Mouse (Mus musculus): ENCODE results near the gene Olfr1221. TPM values are rescaled to one million over a fixed set of nuclear protein-coding genes. Genes with fewer than 3 reads are reported as not detected.
"Not testable (repeated sequence)": the region's sequence is repeated elsewhere in the genome, so short reads cannot be mapped to it uniquely, and the experiment has no call there.

Olfr1221 gene
- not detected for total RNA-seq (2021)
- long read RNA-seq, experiment 1: 0 reads
- long read RNA-seq, experiment 2: 0 reads

GRCm38 (mm10) chr2:89117183-89117582 is at the start of gene Olfr1221:
Olfr1221 (minus strand) TSS chr2:89117283.
- DNase-seq (ENCODE audit: low spot score): no peak

GRCm38 (mm10) chr2:89164711-89165110 is 47.6 kb upstream of the Olfr1221 start:
- DNase-seq (ENCODE audit: low spot score): not testable (repeated sequence)

- DNase-seq (ENCODE audit: low spot score): not testable (repeated sequence)
Measured at GRCm38 (mm10) chr2:89163991-89164390, 46.9 kb upstream of the Olfr1221 start, which contains the start of gene Olfr1224-ps1. Olfr1224-ps1 (minus strand) TSS chr2:89164091.

GRCm38 (mm10) chr2:89151460-89151859 is 34.4 kb upstream of the Olfr1221 start, which contains the start of gene Olfr1223:
Olfr1223 (minus strand) TSS chr2:89151560.
- DNase-seq (ENCODE audit: low spot score): no peak

- DNase-seq (ENCODE audit: low spot score): no peak
Measured at GRCm38 (mm10) chr2:89132954-89133353, 15.9 kb upstream of the Olfr1221 start, which contains the start of gene Olfr1222. Olfr1222 (minus strand) TSS chr2:89133054.

GRCm38 (mm10) chr2:89106735-89107134 is 10.3 kb downstream of the Olfr1221 start, which contains the start of gene Olfr1220:
Olfr1220 (minus strand) TSS chr2:89106835.
- DNase-seq (ENCODE audit: low spot score): no peak

- no peak for DNase-seq (ENCODE audit: low spot score)
Measured at GRCm38 (mm10) chr2:89105651-89106050, 11.4 kb downstream of the Olfr1221 start.

- no peak for DNase-seq (ENCODE audit: low spot score)
Measured at GRCm38 (mm10) chr2:89093848-89094247, 23.2 kb downstream of the Olfr1221 start.

GRCm38 (mm10) chr2:89083413-89083812 is 33.7 kb downstream of the Olfr1221 start, which contains the start of gene Olfr1219:
Olfr1219 (minus strand) TSS chr2:89083513.
- no peak for DNase-seq (ENCODE audit: low spot score)

- DNase-seq (ENCODE audit: low spot score): no peak
Measured at GRCm38 (mm10) chr2:89081487-89081886, 35.6 kb downstream of the Olfr1221 start.

GRCm38 (mm10) chr2:89061087-89061486 is 56.0 kb downstream of the Olfr1221 start, which contains the start of gene Olfr1218:
Olfr1218 (minus strand) TSS chr2:89061187.
- DNase-seq (ENCODE audit: low spot score): no peak

Other genes starting within 250 kb of the Olfr1221 start
- gene Olfr1208, start 215.0 kb downstream of the Olfr1221 start, total RNA-seq (2021): not detected
- not detected for gene Olfr1209, start 202.1 kb downstream of the Olfr1221 start, total RNA-seq (2021)
- gene Olfr1211, start 179.2 kb downstream of the Olfr1221 start, total RNA-seq (2021): not detected
- not detected for gene Olfr1212, start 163.3 kb downstream of the Olfr1221 start, total RNA-seq (2021)
- gene Gm13762, start 137.0 kb downstream of the Olfr1221 start, total RNA-seq (2021): not detected
- not detected for gene Olfr1214, start 124.6 kb downstream of the Olfr1221 start, total RNA-seq (2021)
- not detected for gene Olfr1215, start 110.3 kb downstream of the Olfr1221 start, total RNA-seq (2021)
- gene Olfr1216, start 98.9 kb downstream of the Olfr1221 start, total RNA-seq (2021): not detected
- not detected for gene Olfr1217, start 85.2 kb downstream of the Olfr1221 start, total RNA-seq (2021)
- not detected for gene Olfr1218, start 56.1 kb downstream of the Olfr1221 start, total RNA-seq (2021)
- gene Olfr1219, start 33.8 kb downstream of the Olfr1221 start, total RNA-seq (2021): not detected
- gene Olfr1220, start 10.4 kb downstream of the Olfr1221 start, total RNA-seq (2021): not detected
- not detected for gene Olfr1222, start 15.8 kb upstream of the Olfr1221 start, total RNA-seq (2021)
- gene Olfr1223, start 34.3 kb upstream of the Olfr1221 start, total RNA-seq (2021): not detected
- not detected for gene Olfr1224-ps1, start 46.8 kb upstream of the Olfr1221 start, total RNA-seq (2021)
- not detected for gene Olfr1225, start 57.4 kb upstream of the Olfr1221 start, total RNA-seq (2021)
- not detected for gene Olfr1226, start 82.8 kb upstream of the Olfr1221 start, total RNA-seq (2021)
- not detected for gene Olfr1228, start 136.8 kb upstream of the Olfr1221 start, total RNA-seq (2021)
- gene Olfr1229, start 170.7 kb upstream of the Olfr1221 start, total RNA-seq (2021): not detected
- gene Olfr1230, start 180.0 kb upstream of the Olfr1221 start, total RNA-seq (2021): not detected
- gene Olfr1231, start 189.8 kb upstream of the Olfr1221 start, total RNA-seq (2021): not detected
- not detected for gene Olfr1232, start 212.4 kb upstream of the Olfr1221 start, total RNA-seq (2021)
- gene Olfr1233, start 225.1 kb upstream of the Olfr1221 start, total RNA-seq (2021): not detected
- not detected for gene Olfr1234, start 247.6 kb upstream of the Olfr1221 start, total RNA-seq (2021)

All from gastrocnemius, adult 18-20 months (tissue).